In genomic region chr5:108366984-108367841, GRCm38 (mm10) we compare ENCODE assay signal across 8 mouse cellular contexts. TPM values are rescaled to one million over a fixed set of nuclear protein-coding genes. Genes with fewer than 3 reads are reported as not detected.
DNase-seq lines count a peak whose midpoint lies in the region; ATAC-seq lines count a peak whose summit lies in the region.

No protein-coding gene starts in this region.

- peak; percentile 52 to 70 for DNase-seq in urinary bladder, adult 18-20 months (ENCODE audit: low spot score in 2 of 2)
- DNase-seq in urinary bladder, postnatal 10 days (ENCODE audit: low spot score), result no peak
- no peak for DNase-seq in B cell, adult 2 months

- peaks cover 93% of the 10 kb centered on the region for H3K27me3 ChIP-seq in embryonic facial prominence, embryonic 12.5 days
- H3K27me3 ChIP-seq in heart, embryonic 14.5 days (ENCODE audit: control insufficient read depth, insufficient read depth, low read length), result peaks cover 89% of the 10 kb centered on the region
- peaks cover 96% of the 10 kb centered on the region for H3K27me3 ChIP-seq in kidney, embryonic 16.5 days (ENCODE audit: insufficient read depth, low read length)
- H3K27me3 ChIP-seq in liver, embryonic 15.5 days, result peaks cover 95% of the 10 kb centered on the region
- peaks cover 70% of the 10 kb centered on the region for H3K27me3 ChIP-seq in neural tube, embryonic 14.5 days (ENCODE audit: control insufficient read depth, insufficient read depth, low read length)

- H3K9me3 ChIP-seq in embryonic facial prominence, embryonic 12.5 days, result no peaks in the 10 kb centered on the region
- no peaks in the 10 kb centered on the region for H3K9me3 ChIP-seq in heart, embryonic 14.5 days (ENCODE audit: control insufficient read depth, low read length)
- no peaks in the 10 kb centered on the region for H3K9me3 ChIP-seq in kidney, embryonic 16.5 days (ENCODE audit: low read length)
- H3K9me3 ChIP-seq in liver, embryonic 15.5 days (replicated peaks), result no peaks in the 10 kb centered on the region
- H3K9me3 ChIP-seq in neural tube, embryonic 14.5 days (ENCODE audit: control insufficient read depth, low read length), result no peaks in the 10 kb centered on the region

- peaks cover 23% of the 10 kb centered on the region for H3K4me1 ChIP-seq in embryonic facial prominence, embryonic 12.5 days
- peaks cover 0 to 17% of the 10 kb centered on the region in 2 experiments; a peak in 3 of 4 replicates for H3K4me1 ChIP-seq in heart, embryonic 14.5 days (ENCODE audit: control insufficient read depth in 2 of 2, insufficient read depth in 2 of 2, low read length in 2 of 2)
- peaks cover 26% of the 10 kb centered on the region for H3K4me1 ChIP-seq in kidney, embryonic 16.5 days (ENCODE audit: insufficient read depth, low read length)
- H3K4me1 ChIP-seq in liver, embryonic 15.5 days (replicated peaks), result peaks cover 26% of the 10 kb centered on the region
- H3K4me1 ChIP-seq in neural tube, embryonic 14.5 days (ENCODE audit: control insufficient read depth, insufficient read depth, low read length), result peaks cover 15% of the 10 kb centered on the region

- H3K4me2 ChIP-seq in embryonic facial prominence, embryonic 12.5 days (replicated peaks), result peak overlapping the region; percentile 93
- peak overlapping the region; percentile 80 for H3K4me2 ChIP-seq in heart, embryonic 14.5 days (ENCODE audit: low read length)
- peak overlapping the region; percentile 95 for H3K4me2 ChIP-seq in kidney, embryonic 16.5 days (replicated peaks; ENCODE audit: low read depth, low read length)
- peak overlapping the region; percentile 69 for H3K4me2 ChIP-seq in liver, embryonic 15.5 days
- peak overlapping the region; percentile 92 for H3K4me2 ChIP-seq in neural tube, embryonic 14.5 days (ENCODE audit: low read depth, low read length)

- no peaks in the 10 kb centered on the region for H3K36me3 ChIP-seq in embryonic facial prominence, embryonic 12.5 days
- no peaks in the 10 kb centered on the region for H3K36me3 ChIP-seq in heart, embryonic 14.5 days (ENCODE audit: control insufficient read depth, insufficient read depth, low read length)
- no peaks in the 10 kb centered on the region for H3K36me3 ChIP-seq in kidney, embryonic 16.5 days (ENCODE audit: insufficient read depth, low read length)
- no peaks in the 10 kb centered on the region for H3K36me3 ChIP-seq in liver, embryonic 15.5 days (replicated peaks)
- no peaks in the 10 kb centered on the region for H3K36me3 ChIP-seq in neural tube, embryonic 14.5 days (ENCODE audit: control insufficient read depth, insufficient read depth, low read length)

- ATAC-seq in embryonic facial prominence, embryonic 12.5 days (ENCODE audit: insufficient number of reproducible peaks, insufficient read depth, low FRiP score, low TSS enrichment), result peak; percentile 36
- ATAC-seq in heart, embryonic 14.5 days (ENCODE audit: insufficient number of reproducible peaks, insufficient read depth, low FRiP score, low read depth), result peak; percentile 42; the same call in 1 of the 2 replicates
- peak; percentile 67 for ATAC-seq in kidney, embryonic 16.5 days (ENCODE audit: low FRiP score, low TSS enrichment)
- no peak for ATAC-seq in liver, embryonic 15.5 days (ENCODE audit: insufficient read depth)
- peak; percentile 62 for ATAC-seq in neural tube, embryonic 14.5 days (ENCODE audit: low read depth)

- WGBS in embryonic facial prominence, embryonic 12.5 days, result 1% methylated on average over 57 of the region's 100 CpGs
- 0% methylated on average over 60 of the region's 100 CpGs for WGBS in heart, embryonic 14.5 days
- under 1% methylated on average over 68 of the region's 100 CpGs for WGBS in kidney, embryonic 16.5 days
- WGBS in liver, embryonic 15.5 days (ENCODE audit: insufficient replicate concordance), result under 1% methylated on average over 86 of the region's 100 CpGs
- under 1% methylated on average over 73 of the region's 100 CpGs for WGBS in neural tube, embryonic 14.5 days

- H3K4me3 ChIP-seq in embryonic facial prominence, embryonic 12.5 days, result peak overlapping the region; percentile 48
- H3K4me3 ChIP-seq in heart, embryonic 14.5 days (ENCODE audit: control insufficient read depth in 1 of 2, insufficient read depth in 1 of 2, low read depth in 1 of 2, low read length in 2 of 2), result peak overlapping the region; percentile 47
- H3K4me3 ChIP-seq in kidney, embryonic 16.5 days (ENCODE audit: low read length), result peak overlapping the region; percentile 60
- H3K4me3 ChIP-seq in liver, embryonic 15.5 days (replicated peaks), result peak overlapping the region; percentile 48
- H3K4me3 ChIP-seq in neural tube, embryonic 14.5 days (ENCODE audit: low read depth, low read length), result peak overlapping the region; percentile 59

- peak overlapping the region; percentile 58 for H3K9ac ChIP-seq in embryonic facial prominence, embryonic 12.5 days
- H3K9ac ChIP-seq in heart, embryonic 14.5 days (ENCODE audit: low read length), result peak overlapping the region; percentile 62
- peak overlapping the region; percentile 56 for H3K9ac ChIP-seq in kidney, embryonic 16.5 days (replicated peaks; ENCODE audit: low read length)
- H3K9ac ChIP-seq in liver, embryonic 15.5 days, result no peak overlapping the region
- H3K9ac ChIP-seq in neural tube, embryonic 14.5 days (replicated peaks; ENCODE audit: low read depth, low read length), result peak overlapping the region; percentile 71

- no peak overlapping the region for H3K27ac ChIP-seq in embryonic facial prominence, embryonic 12.5 days
- no peak overlapping the region for H3K27ac ChIP-seq in heart, embryonic 14.5 days (replicated peaks in 1 of 2; ENCODE audit: control insufficient read depth in 1 of 2, insufficient read depth in 1 of 2, low read depth in 2 of 2, low read length in 2 of 2)
- no peak overlapping the region for H3K27ac ChIP-seq in kidney, embryonic 16.5 days (ENCODE audit: low read length)
- H3K27ac ChIP-seq in liver, embryonic 15.5 days (replicated peaks), result no peak overlapping the region
- H3K27ac ChIP-seq in neural tube, embryonic 14.5 days (ENCODE audit: low read depth, low read length), result no peak overlapping the region

RNA-seq across cellular contexts. Expression of gene Gm42517, which starts 0.5 kb away (rescaled TPM):
- not detected in 2 replicates for polyA plus RNA-seq in embryonic facial prominence, embryonic 12.5 days (2016; fragmentation: Nextera tagmentation; extraction: Ambion mirVana)
- 0.11 TPM in 1 of 2 replicates, not detected in the other for polyA plus RNA-seq in heart, embryonic 14.5 days (2014; fragmentation: Nextera tagmentation; extraction: Ambion mirVana)
- polyA plus RNA-seq in kidney, embryonic 16.5 days (2015; fragmentation: Nextera tagmentation; extraction: Ambion mirVana), result 0.21 TPM in 1 of 2 replicates, not detected in the other
- polyA plus RNA-seq in liver, embryonic 15.5 days (2015; fragmentation: Nextera tagmentation; extraction: Ambion mirVana), result 0.06 TPM in 1 of 2 replicates, not detected in the other
- 4.7 and 5.7 TPM in 2 replicates for polyA plus RNA-seq in neural tube, embryonic 14.5 days (2014; fragmentation: Nextera tagmentation; extraction: Ambion mirVana)

RNA-seq across cellular contexts. Expression of gene Pde6b, which starts 21.0 kb away (rescaled TPM):
- polyA plus RNA-seq in embryonic facial prominence, embryonic 12.5 days (2016; fragmentation: Nextera tagmentation; extraction: Ambion mirVana), result 0.26 and 0.31 TPM in 2 replicates
- 0.22 TPM in 1 of 2 replicates, not detected in the other for polyA plus RNA-seq in heart, embryonic 14.5 days (2014; fragmentation: Nextera tagmentation; extraction: Ambion mirVana)
- polyA plus RNA-seq in kidney, embryonic 16.5 days (2015; fragmentation: Nextera tagmentation; extraction: Ambion mirVana), result 0.39 and 0.49 TPM in 2 replicates
- 0.12 TPM in 1 of 2 replicates, not detected in the other for polyA plus RNA-seq in liver, embryonic 15.5 days (2015; fragmentation: Nextera tagmentation; extraction: Ambion mirVana)
- not detected in 2 replicates for polyA plus RNA-seq in neural tube, embryonic 14.5 days (2014; fragmentation: Nextera tagmentation; extraction: Ambion mirVana)

RNA-seq across cellular contexts. Expression of gene Pigg, which starts 54.8 kb away (rescaled TPM):
- polyA plus RNA-seq in embryonic facial prominence, embryonic 12.5 days (2016; fragmentation: Nextera tagmentation; extraction: Ambion mirVana), result 6.2 and 6.9 TPM in 2 replicates
- polyA plus RNA-seq in heart, embryonic 14.5 days (2014; fragmentation: Nextera tagmentation; extraction: Ambion mirVana), result 3.0 and 3.6 TPM in 2 replicates
- 7.3 and 7.5 TPM in 2 replicates for polyA plus RNA-seq in kidney, embryonic 16.5 days (2015; fragmentation: Nextera tagmentation; extraction: Ambion mirVana)
- 3.1 TPM in 2 replicates for polyA plus RNA-seq in liver, embryonic 15.5 days (2015; fragmentation: Nextera tagmentation; extraction: Ambion mirVana)
- 2.9 and 3.3 TPM in 2 replicates for polyA plus RNA-seq in neural tube, embryonic 14.5 days (2014; fragmentation: Nextera tagmentation; extraction: Ambion mirVana)

Comparison
In these comparisons a context has a peak if more than half of its experiments do, and no peak if none do; other contexts are left out.
1. DNase-seq: peak in urinary bladder, adult 18-20 months (2 of 2); none in urinary bladder, postnatal 10 days (single experiment) and B cell, adult 2 months (0 of 2).
2. Peak in every context shown above with its lines, with median percentiles within 50 percentile points of each other: H3K4me2 ChIP-seq and H3K4me3 ChIP-seq.